Mouse (Mus musculus) spleen, adult 10 weeks (tissue): ENCODE measurements around the gene Wdr47. TPM values are rescaled to one million over a fixed set of nuclear protein-coding genes. Genes with fewer than 3 reads are reported as not detected.

ENCODE experiments used
- polyA plus RNA-seq: library from polyadenylated mRNA; stranded (reverse); fragments of 350-450 nt; fragmentation: Illumina TruSeq; extraction: RNeasy Lipid Tissue Mini Kit (QIAGEN cat#74804); gene quantifications from one replicate; pipeline ENCODE4 v1.2.3, GENCODE M21; 2015; ENCODE audit warnings: low replicate concordance; ENCODE audit not compliant: insufficient read depth

Gene Wdr47
- polyA plus RNA-seq: 19.3 TPM

DNA sequence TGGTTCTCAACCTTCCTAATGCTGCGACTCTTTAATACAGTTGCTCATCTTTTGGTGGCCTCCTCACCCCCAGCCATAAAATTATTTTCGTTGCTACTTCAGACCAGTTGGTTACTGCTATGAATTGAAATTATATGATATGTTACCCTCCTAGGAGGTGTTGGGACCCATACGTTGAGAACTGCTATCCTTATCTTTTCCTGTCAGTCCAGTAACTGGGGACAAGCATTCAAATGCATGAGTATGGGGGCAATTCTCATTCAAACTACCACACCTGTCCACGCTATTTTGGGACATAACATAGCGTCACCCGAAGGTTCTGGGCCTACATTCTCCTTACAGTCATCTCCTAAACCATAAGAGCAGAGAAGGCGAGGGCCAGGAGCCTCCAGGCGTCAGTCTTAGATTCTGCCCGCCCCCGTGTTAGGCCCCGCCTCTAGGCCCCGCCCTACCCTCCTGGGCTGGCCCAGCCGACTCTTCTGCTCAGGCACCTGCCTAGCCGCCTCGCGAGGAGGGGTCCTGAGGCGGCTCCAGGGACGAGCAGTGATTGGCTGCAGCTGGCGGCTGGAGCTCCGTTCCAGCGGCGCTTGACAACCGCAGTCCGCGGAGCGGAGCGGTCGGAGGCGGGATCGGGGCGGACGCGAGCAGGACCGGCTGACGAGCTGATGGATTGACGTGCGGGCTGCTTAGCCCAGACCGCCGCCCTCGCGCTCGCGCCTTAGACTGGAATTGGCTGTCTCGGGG lies at the start of gene Wdr47:
Gene Wdr47 (plus strand): TSS at position 494 of the 744 bp plus-strand sequence.

DNA sequence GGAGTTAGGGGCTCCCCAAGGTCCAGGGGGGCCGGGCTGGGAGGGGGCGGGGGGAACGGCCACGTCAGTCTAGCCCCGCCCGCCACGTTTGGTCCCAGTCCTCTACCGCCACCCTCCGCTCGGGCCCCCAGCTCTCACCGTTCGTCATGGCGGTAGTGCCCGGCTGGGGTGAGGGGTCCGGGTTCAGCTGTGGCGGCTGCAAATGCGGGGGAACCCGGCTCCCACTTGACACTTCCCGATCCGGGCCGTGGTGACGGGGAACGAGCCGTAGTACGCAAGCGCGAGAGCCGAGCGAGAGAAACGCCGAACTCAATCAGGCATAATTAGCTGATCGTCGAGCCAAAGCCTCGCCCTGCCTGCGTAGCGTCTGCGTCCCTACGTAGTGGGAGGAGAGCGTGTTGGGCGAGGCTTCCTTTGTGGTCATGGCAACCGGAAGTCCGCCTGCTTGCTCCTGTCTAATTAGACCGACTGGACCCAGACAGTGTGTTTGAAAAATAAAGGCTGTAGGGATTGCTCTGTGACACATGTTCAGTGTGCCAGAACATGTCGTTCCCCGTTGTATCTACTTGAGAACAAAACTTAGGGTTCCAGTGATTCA lies 28.8 kb upstream of the Wdr47 start, which contains the start of gene Tmem167b:
Gene Tmem167b (minus strand): TSS at position 334 of the 598 bp plus-strand sequence.

DNA sequence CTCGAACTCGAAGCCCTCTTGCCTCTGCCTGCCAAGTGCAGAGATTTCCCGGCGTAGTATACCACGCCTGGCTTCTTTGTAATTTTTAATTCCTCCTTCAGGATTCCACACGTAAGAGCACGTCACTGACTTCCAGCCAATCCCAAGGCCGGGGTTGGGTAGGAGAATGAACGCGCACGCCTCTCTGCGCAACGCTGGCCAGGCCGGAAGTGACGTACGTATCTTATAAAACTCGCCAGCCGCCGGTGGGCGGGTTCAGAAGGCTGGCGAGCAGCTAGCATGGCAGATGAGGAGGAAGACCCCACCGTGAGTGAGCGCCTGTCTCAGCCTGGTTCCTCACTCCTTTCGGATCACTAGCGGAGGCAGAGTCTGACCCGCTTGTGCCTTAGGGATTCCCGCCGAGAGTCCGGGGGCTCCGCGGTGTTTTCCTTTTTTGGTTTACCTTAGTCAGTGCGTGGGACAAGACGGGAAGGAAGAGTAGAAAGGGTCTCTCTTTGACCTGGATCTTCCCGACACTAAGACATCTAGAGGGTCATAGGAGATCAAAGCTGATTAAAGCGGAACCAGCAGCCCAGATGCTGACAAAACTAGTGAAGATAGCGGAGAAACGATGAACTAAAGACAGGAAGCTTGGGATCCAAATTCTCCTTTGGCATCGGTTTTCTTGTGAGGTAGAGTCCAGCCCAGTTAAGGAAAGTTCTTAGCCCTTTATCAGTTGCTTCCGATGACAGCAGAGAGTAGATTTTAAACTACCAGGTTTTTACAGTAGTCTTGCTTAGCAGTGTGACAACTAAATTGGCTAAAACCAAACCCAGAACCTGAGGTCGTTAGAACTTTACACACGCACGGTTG lies 19.4 kb upstream of the Wdr47 start, which contains the start of gene Taf13:
Gene Taf13 (plus strand): TSS at position 256 of the 852 bp plus-strand sequence.

DNA sequence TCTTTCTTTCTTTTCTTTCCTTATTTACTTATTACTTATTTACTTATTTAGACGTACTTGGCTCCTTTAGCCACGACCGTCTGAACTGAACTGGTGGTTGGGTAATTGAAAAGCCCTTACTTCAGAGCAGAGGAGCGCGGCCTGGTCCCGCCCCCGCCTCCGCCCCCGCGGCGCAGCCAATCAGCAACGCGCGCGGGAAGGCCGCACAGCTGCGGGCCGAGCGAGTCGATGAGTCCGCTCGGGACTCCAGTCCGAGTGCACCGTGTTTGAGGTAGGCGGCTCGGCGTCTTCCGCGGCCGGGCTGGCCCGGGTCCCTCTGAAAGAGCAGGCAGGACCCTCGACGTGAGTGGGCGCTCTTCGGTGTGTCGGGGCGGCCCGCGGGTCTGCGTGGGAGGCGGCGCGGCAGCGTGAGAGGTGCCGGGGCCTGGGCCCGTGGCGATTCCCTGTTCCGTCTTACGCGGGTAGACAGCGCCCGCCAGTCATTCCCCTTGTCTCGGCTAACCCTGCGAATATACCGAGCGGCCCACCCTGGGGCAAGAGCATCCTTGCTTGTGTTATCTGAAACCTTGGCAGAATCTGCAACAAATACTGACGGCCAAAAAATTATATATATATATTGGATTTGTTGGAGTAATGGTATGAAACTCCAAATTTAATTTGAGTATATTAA lies 62.8 kb downstream of the Wdr47 start, which contains the start of gene Clcc1:
Gene Clcc1 (plus strand): TSS at position 204 of the 670 bp plus-strand sequence.

Other genes starting within 250 kb of the Wdr47 start
- gene Mybphl, start 226.4 kb upstream of the Wdr47 start, polyA plus RNA-seq: 0.19 TPM
- gene Psrc1, start 207.4 kb upstream of the Wdr47 start, polyA plus RNA-seq: 3.7 TPM
- gene Celsr2, start 175.7 kb upstream of the Wdr47 start, polyA plus RNA-seq: 0.32 TPM
- gene Sars, start 146.1 kb upstream of the Wdr47 start, polyA plus RNA-seq: 90.4 TPM
- not detected for gene 1700013F07Rik, start 57.1 kb upstream of the Wdr47 start, polyA plus RNA-seq
- gene 5330417C22Rik, start 54.7 kb upstream of the Wdr47 start, polyA plus RNA-seq: 2.3 TPM
- 53.6 TPM for gene Tmem167b, start 28.8 kb upstream of the Wdr47 start, polyA plus RNA-seq
- 48.4 TPM for gene Taf13, start 19.6 kb upstream of the Wdr47 start, polyA plus RNA-seq
- gene Clcc1, start 62.6 kb downstream of the Wdr47 start, polyA plus RNA-seq: 61.5 TPM
- gene Gpsm2, start 131.0 kb downstream of the Wdr47 start, polyA plus RNA-seq: 7.4 TPM
- 0.10 TPM for gene Aknad1, start 148.4 kb downstream of the Wdr47 start, polyA plus RNA-seq
- 104 TPM for gene Stxbp3, start 249.2 kb downstream of the Wdr47 start, polyA plus RNA-seq